Mouse (Mus musculus) thymus, adult 2 months (tissue): ENCODE results near the gene Hoxc8.

Experiments used
- CTCF ChIP-seq: fragments of 200-500 bp; IDR thresholded peaks from 2 replicates; pipeline ENCODE4 v1.5.1; 2012; ENCODE audit warnings: mild to moderate bottlenecking, control low read depth, low read length, moderate library complexity, borderline replicate concordance; ENCODE audit not compliant: control insufficient read depth, poor library complexity, insufficient read depth; ENCODE audit errors: extremely low read depth
- POLR2A ChIP-seq: fragments of 200-500 bp; IDR thresholded peaks from 2 replicates; pipeline ENCODE4 v1.6.1; 2012; ENCODE audit warnings: mild to moderate bottlenecking, low read length, control low read depth, moderate library complexity; ENCODE audit not compliant: control insufficient read depth, poor library complexity, insufficient read depth; ENCODE audit errors: extremely low read depth

GRCm38 (mm10) chr15:102961728-102962127, 28.7 kb upstream of the Hoxc8 start:
- TF ChIP-seq POLR2A (no peak), CTCF (no peak)
